Mouse (Mus musculus): ENCODE results near the gene Nat8. TPM values are rescaled to one million over a fixed set of nuclear protein-coding genes. Genes with fewer than 3 reads are reported as not detected.
"Not testable (repeated sequence)": the region's sequence is repeated elsewhere in the genome, so short reads cannot be mapped to it uniquely, and the experiment has no call there.

Nat8 gene
- polyA plus RNA-seq, 1 experiment, result 4.3 TPM

DNA sequence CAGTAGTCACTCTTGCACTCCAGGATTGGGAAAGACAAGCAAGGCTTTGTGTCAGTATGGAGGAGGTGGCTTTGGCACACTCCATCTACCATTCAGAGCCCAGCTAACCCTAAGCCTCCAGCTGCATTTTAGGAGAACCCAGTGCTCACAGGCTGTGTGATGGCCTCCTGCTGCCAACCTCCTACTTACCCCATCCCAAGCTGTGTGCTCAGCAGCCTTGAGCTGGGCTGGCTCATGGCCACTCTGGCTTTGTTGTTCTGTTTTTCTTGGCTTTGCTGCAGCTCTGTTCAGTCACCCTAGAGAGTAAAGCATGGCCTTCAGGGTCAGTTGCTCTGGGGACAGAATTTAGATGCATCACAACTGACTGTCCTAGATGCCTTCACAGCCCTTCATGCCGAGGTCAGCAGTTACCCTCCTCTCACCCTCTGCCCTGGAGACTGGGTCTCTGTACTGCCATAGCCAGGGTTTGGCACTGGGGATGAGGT is 24.4 kb upstream of the Nat8 start:
- H3K27ac ChIP-seq (ENCODE audit: insufficient read depth, low read length), result peak overlapping the region; percentile 75
- TF ChIP-seq CTCF (IDR thresholded peaks at IDR 0.05; ENCODE audit: extremely low read depth, insufficient read depth, low read length), result no peak
- TF ChIP-seq POLR2A (IDR thresholded peaks at IDR 0.05; ENCODE audit: extremely low read depth, insufficient read depth, low read length), result no peak
- H3K4me1 ChIP-seq (ENCODE audit: control insufficient read depth, insufficient read depth, low read length), result peaks cover 3% of the 10 kb centered on the region; the same call in 1 of the 2 replicates
- H3K4me3 ChIP-seq (ENCODE audit: insufficient read depth, low read length), result no peak overlapping the region

DNA sequence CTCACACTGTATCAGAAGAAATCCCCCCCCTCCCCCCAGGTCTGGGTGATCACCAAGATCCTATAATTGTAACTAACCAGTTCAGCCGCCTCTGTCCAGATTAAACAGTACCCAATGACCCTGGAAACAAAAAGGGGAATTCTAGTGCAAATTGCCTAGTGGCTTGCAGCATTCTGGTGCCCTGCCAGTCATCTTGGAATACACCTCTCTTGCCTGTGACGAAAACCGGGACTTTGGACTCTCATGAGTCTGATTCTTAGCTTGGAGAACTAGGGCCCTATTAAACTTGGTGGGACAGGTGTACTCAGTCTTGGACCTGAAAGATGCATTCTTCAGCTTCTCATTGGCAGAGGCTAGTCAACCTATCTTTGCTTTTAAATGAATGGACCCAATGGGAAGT is 21.6 kb upstream of the Nat8 start:
- TF ChIP-seq POLR2A (IDR thresholded peaks at IDR 0.05; ENCODE audit: extremely low read depth, insufficient read depth, low read length), result no peak
- TF ChIP-seq CTCF (IDR thresholded peaks at IDR 0.05; ENCODE audit: extremely low read depth, insufficient read depth, low read length), result no peak
- H3K4me3 ChIP-seq (ENCODE audit: insufficient read depth, low read length), result no peak overlapping the region
- H3K27ac ChIP-seq (ENCODE audit: insufficient read depth, low read length), result no peak overlapping the region
- peaks cover 3% of the 10 kb centered on the region; the same call in 1 of the 2 replicates for H3K4me1 ChIP-seq (ENCODE audit: control insufficient read depth, insufficient read depth, low read length)

DNA sequence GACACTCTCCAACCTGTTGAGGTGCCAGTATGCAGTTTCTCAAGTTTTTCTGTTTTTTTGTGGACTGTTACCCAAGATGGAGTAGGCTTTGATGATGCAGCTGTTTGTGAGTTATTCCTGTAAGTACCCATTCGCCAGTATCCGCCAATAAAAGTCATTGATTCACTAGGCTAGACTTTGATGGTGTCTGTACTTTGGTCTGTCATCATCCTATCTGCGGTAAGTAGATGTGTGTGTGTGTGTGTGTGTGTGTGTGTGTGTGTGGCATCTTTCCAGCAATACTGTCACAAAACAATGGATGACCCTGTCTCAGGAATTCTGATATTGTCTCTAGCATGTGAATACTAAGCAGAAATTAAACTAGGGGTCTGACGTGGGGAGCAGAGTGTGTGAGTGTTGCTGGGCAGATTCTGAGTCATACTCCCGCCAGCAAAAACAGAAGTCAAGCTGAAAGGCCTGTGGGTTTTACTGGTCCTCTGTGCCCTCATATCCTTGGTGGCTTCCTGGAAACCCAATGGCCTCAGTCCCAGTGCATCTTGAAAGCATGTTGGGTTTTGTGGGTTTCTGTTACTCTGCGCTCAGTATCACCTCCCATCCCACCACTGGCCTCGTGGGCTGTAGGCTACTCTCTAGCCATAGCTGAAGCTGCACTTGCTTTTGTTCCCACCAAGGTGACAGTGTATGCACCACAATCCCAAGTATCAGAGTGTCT is 19.3 kb upstream of the Nat8 start:
- TF ChIP-seq POLR2A (IDR thresholded peaks at IDR 0.05; ENCODE audit: extremely low read depth, insufficient read depth, low read length), result no peak
- TF ChIP-seq CTCF (IDR thresholded peaks at IDR 0.05; ENCODE audit: extremely low read depth, insufficient read depth, low read length), result no peak
- Histone ChIP-seq H3K27ac (ENCODE audit: insufficient read depth, low read length) (no peak overlapping the region), H3K4me3 (ENCODE audit: insufficient read depth, low read length) (no peak overlapping the region), H3K4me1 (ENCODE audit: control insufficient read depth, insufficient read depth, low read length) (peaks cover 5% of the 10 kb centered on the region)

DNA sequence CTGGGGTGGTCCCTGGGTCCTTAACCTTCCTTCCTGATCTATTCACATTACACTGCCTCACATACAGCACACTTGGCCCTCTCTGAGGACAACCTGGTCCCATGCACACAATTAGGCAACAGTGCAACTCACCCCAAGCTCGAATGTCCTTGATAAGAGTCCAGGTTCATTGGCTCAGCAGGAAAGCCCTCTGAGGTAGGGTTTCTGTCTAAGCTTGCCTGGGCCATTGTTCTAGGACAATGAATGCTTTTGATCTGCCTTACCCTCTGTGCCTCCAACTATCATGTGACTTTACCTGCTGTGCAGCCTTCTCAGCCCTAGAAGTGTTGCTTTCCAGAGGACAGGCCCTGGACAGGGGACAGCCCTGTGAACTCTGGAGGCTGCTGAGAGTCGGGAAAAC is 17.4 kb upstream of the Nat8 start:
- TF ChIP-seq CTCF (IDR thresholded peaks at IDR 0.05; ENCODE audit: extremely low read depth, insufficient read depth, low read length), result no peak
- TF ChIP-seq POLR2A (IDR thresholded peaks at IDR 0.05; ENCODE audit: extremely low read depth, insufficient read depth, low read length), result no peak
- Histone ChIP-seq H3K27ac (ENCODE audit: insufficient read depth, low read length) (peak overlapping the region; percentile 88), H3K4me1 (ENCODE audit: control insufficient read depth, insufficient read depth, low read length) (peaks cover 4% of the 10 kb centered on the region), H3K4me3 (ENCODE audit: insufficient read depth, low read length) (no peak overlapping the region)

DNA sequence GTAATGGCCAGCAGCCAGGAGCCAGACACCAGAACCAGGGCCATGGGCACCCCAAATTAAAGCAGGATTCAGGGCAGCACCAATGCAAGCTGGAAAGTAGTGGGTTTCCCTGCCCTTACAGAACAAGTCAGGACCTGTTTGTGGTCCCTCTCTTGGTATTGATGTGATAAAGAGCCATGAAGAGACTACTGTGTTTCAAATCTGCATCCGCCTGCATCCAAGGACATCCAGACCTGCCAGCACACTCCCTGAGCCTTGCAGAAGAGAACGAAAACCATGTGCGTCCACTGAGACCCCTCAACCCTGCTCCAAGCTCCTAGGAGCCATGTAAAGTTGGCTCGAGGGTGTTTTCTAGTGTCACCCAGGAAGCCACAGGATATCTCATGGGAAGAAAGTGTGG is 16.3 kb upstream of the Nat8 start:
- TF ChIP-seq POLR2A (IDR thresholded peaks at IDR 0.05; ENCODE audit: extremely low read depth, insufficient read depth, low read length), result no peak
- Histone ChIP-seq H3K4me1 (ENCODE audit: control insufficient read depth, insufficient read depth, low read length) (peaks cover 4% of the 10 kb centered on the region), H3K4me3 (ENCODE audit: insufficient read depth, low read length) (no peak overlapping the region), H3K27ac (ENCODE audit: insufficient read depth, low read length) (no peak overlapping the region)

DNA sequence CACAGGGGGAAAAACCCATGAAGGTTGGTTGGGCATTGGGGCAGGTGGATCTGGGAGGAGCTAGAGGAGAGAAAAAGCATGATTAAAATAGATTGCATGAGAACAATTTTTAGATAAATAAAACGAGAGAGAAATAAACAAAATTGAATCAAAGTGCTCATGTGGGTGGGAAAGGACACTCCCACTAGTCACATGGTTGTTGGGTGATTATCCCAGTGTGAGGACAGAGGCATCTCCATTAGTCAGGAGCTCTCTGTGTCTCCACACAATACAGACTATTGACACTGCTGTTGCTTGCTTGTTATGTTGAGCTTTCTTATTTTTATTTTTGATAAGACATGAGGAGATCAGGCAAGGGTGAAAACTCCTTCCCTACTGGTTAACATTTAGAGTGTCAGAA is 15.0 kb upstream of the Nat8 start:
- Histone ChIP-seq H3K4me3 (ENCODE audit: insufficient read depth, low read length) (no peak overlapping the region), H3K27ac (ENCODE audit: insufficient read depth, low read length) (peak overlapping the region; percentile 28; the same call in 1 of the 2 replicates), H3K4me1 (ENCODE audit: control insufficient read depth, insufficient read depth, low read length) (peaks cover 4% of the 10 kb centered on the region)
- TF ChIP-seq POLR2A (IDR thresholded peaks at IDR 0.05; ENCODE audit: extremely low read depth, insufficient read depth, low read length) (no peak), CTCF (IDR thresholded peaks at IDR 0.05; ENCODE audit: extremely low read depth, insufficient read depth, low read length) (no peak)

DNA sequence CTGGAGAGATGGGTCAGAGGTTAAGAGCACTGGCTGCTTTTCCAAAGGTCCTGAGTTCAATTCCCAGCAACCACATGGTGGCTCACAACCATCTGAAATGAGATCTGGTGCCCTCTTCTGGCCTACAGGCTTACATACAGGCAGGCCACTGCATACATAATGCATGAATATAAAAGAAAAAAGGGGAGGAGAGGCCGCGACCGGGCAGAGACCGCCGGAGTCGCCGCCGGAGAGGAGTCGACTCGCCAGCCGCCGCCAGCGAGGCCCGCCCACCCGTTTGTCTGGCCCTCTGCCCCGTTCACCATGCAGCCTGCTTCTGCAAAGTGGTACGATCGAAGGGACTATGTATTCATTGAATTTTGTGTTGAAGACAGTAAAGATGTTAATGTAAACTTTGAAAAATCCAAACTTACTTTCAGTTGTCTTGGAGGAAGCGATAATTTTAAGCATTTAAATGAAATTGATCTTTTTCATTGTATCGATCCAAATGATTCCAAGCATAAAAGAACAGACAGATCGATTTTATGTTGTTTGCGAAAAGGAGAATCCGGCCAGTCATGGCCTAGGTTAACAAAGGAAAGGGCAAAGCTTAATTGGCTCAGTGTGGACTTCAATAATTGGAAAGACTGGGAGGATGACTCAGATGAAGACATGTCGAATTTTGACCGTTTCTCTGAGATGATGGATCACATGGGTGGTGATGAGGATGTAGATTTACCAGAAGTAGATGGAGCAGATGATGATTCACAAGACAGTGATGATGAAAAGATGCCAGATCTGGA is 12.0 kb upstream of the Nat8 start:
- H3K4me3 ChIP-seq (ENCODE audit: insufficient read depth, low read length); H3K4me1 ChIP-seq (ENCODE audit: control insufficient read depth, insufficient read depth, low read length); H3K27ac ChIP-seq (ENCODE audit: insufficient read depth, low read length): not testable (repeated sequence)

DNA sequence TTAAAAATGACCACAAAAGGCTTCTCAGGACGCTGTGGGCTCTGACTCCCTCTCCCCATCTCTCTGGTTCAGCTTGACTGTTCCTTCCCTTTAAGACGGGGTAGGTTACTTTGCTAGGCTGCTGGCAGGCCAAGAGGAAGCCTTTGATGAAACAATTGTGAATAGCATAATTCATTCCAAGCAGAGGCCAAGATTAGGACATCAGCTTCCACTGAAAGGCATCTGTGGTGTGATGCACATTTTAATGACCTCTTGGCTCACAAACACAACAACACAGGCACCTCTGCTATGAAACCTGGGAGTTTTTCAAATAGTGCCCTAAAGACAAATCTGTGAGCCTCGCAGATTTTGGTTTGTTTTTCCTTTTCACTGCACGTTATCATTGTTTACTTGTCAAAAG is 8.1 kb upstream of the Nat8 start:
- H3K4me3 ChIP-seq (ENCODE audit: insufficient read depth, low read length), result no peak overlapping the region
- H3K27ac ChIP-seq (ENCODE audit: insufficient read depth, low read length), result no peak overlapping the region; the same call in 1 of the 2 replicates
- no peaks in the 10 kb centered on the region; the same call in none of the 2 replicates for H3K4me1 ChIP-seq (ENCODE audit: control insufficient read depth, insufficient read depth, low read length)
- TF ChIP-seq CTCF (IDR thresholded peaks at IDR 0.05; ENCODE audit: extremely low read depth, insufficient read depth, low read length), result no peak
- no peak for TF ChIP-seq POLR2A (IDR thresholded peaks at IDR 0.05; ENCODE audit: extremely low read depth, insufficient read depth, low read length)

DNA sequence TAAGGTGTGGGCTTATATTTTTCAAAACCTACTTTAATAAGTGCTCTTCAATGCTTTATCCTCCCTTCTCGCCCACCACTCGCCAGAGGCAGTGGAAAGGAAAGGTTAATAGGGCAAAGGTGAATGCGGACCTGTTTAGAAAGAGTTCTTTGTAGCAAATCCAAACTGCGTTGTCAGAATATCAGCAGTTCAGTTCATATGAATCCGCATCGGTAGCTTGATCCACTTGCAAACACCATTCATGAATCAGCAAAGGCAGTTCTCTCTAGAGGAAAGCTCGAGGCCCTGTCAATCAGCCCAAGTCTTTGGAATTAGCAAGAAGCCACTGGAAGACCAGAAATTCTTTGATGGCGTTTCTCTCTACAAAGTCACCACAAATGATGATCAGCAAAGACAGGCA is 6.8 kb upstream of the Nat8 start:
- no peak for TF ChIP-seq POLR2A (IDR thresholded peaks at IDR 0.05; ENCODE audit: extremely low read depth, insufficient read depth, low read length)
- no peak for TF ChIP-seq CTCF (IDR thresholded peaks at IDR 0.05; ENCODE audit: extremely low read depth, insufficient read depth, low read length)
- H3K27ac ChIP-seq (ENCODE audit: insufficient read depth, low read length), result peak overlapping the region; percentile 93
- H3K4me1 ChIP-seq (ENCODE audit: control insufficient read depth, insufficient read depth, low read length), result peaks cover 2% of the 10 kb centered on the region
- no peak overlapping the region for H3K4me3 ChIP-seq (ENCODE audit: insufficient read depth, low read length)

DNA sequence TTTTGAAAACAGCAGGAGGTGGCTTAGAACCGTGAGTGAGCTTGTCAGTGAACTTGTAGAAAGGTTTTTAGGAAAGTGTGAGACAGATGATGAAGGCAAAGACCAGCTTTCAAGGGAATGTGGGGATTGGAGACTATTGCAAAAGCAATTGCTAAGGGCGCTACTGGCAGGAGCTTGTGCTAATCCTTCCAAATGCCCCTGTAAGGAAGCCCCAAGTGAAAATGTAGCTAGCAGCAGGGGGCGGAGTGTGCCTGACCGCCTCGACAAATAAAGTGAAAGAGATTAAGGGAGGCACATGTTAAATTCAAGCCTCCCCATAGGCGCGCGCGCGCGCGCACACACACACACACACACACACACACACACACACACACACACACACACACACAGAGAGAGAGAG is 5.4 kb upstream of the Nat8 start:
- H3K4me1 ChIP-seq (ENCODE audit: control insufficient read depth, insufficient read depth, low read length); H3K4me3 ChIP-seq (ENCODE audit: insufficient read depth, low read length): not testable (repeated sequence)
- peak overlapping the region; percentile 74; the same call in 1 of the 2 replicates for H3K27ac ChIP-seq (ENCODE audit: insufficient read depth, low read length)
- TF ChIP-seq CTCF (IDR thresholded peaks at IDR 0.05; ENCODE audit: extremely low read depth, insufficient read depth, low read length), result 0 out of 2 replicates have a peak, but pooled peaks have one; percentile 4
